Mouse (Mus musculus) myocyte (in vitro differentiated cells): ENCODE data around the gene Glyctk.

Experiments used
- CEBPB ChIP-seq: IDR thresholded peaks from 2 replicates; pipeline ENCODE4 v1.6.1; 2011; ENCODE audit warnings: mild to moderate bottlenecking, moderate library complexity; ENCODE audit not compliant: poor library complexity, insufficient read depth, severe bottlenecking
- E2F4 ChIP-seq: IDR thresholded peaks from one replicate; pipeline ENCODE4 v1.6.1; 2011; ENCODE audit warnings: mild to moderate bottlenecking, control low read depth, moderate library complexity; ENCODE audit not compliant: insufficient read depth
- MAX ChIP-seq: IDR thresholded peaks from one replicate; pipeline ENCODE4 v1.6.1; 2011; ENCODE audit warnings: low read depth, mild to moderate bottlenecking, control low read depth
- MYOD1 ChIP-seq, 3 experiments: IDR thresholded peaks; one replicate each; pipeline ENCODE4 v1.6.1; 2011; ENCODE audit warnings: control low read depth in 2 of 3, low read depth in 2 of 3, mild to moderate bottlenecking in 2 of 3, moderate library complexity in 1 of 3; ENCODE audit not compliant: insufficient read length in 2 of 3, control insufficient read depth in 1 of 3
- MYOG ChIP-seq, 3 experiments: IDR thresholded peaks; one replicate each; pipeline ENCODE4 v1.6.1; 2011; ENCODE audit warnings: control low read depth in 2 of 3, low read depth in 2 of 3, mild to moderate bottlenecking in 2 of 3; ENCODE audit not compliant: insufficient read length in 2 of 3, control insufficient read depth in 1 of 3, insufficient read depth in 1 of 3
- POLR2A ChIP-seq: IDR thresholded peaks from one replicate; pipeline ENCODE4 v1.6.1; 2011; ENCODE audit warnings: low read depth, mild to moderate bottlenecking, control low read depth, moderate library complexity; ENCODE audit not compliant: insufficient read length
- POLR2AphosphoS2 ChIP-seq: IDR thresholded peaks from one replicate; pipeline ENCODE4 v1.6.1; 2011; ENCODE audit warnings: low read depth, control low read depth; ENCODE audit not compliant: insufficient read length
- TCF12 ChIP-seq: IDR thresholded peaks from one replicate; pipeline ENCODE4 v1.6.1; 2011; ENCODE audit warnings: mild to moderate bottlenecking, control low read depth; ENCODE audit not compliant: poor library complexity, insufficient read depth, severe bottlenecking
- TCF3 ChIP-seq: IDR thresholded peaks from one replicate; pipeline ENCODE4 v1.6.1; 2011; ENCODE audit warnings: low read depth, control low read depth; ENCODE audit not compliant: insufficient read length
- USF1 ChIP-seq: IDR thresholded peaks from one replicate; pipeline ENCODE4 v1.6.1; 2011; ENCODE audit warnings: low read depth, mild to moderate bottlenecking, control low read depth, moderate library complexity

- no peak for TF ChIP-seq POLR2A
- TF ChIP-seq USF1: no peak
- TF ChIP-seq MYOD1 (IDR thresholded peaks at IDR 0.05; ENCODE audit: control insufficient read depth in 1 of 3, insufficient read length in 2 of 3, low read depth in 2 of 3): no peak
- TF ChIP-seq E2F4: no peak
- TF ChIP-seq CEBPB: no peak
- TF ChIP-seq TCF12: no peak
- TF ChIP-seq POLR2AphosphoS2: no peak
- TF ChIP-seq MYOG (IDR thresholded peaks at IDR 0.05; ENCODE audit: control insufficient read depth in 1 of 3, insufficient read depth in 1 of 3, insufficient read length in 2 of 3, low read depth in 2 of 3): no peak
- TF ChIP-seq MAX: no peak
- no peak for TF ChIP-seq TCF3
Measured at GRCm38 (mm10) chr9:106156419-106156818, 1.5 kb downstream of the Glyctk start.
